Mouse (Mus musculus) liver, postnatal 0 days (tissue): ENCODE data around the gene Gtf2f1. TPM values are rescaled to one million over a fixed set of nuclear protein-coding genes. Genes with fewer than 3 reads are reported as not detected.
A peak's percentile ranks its signal among the peaks of the same experiment; 100 is the strongest.

Experiments used
- ATAC-seq: fragments of 200-750 bp; cut with Nextera tagmentation; 2 replicates; pipeline ENCODE4 v1.8.0; 2017; ENCODE audit warnings: mild to moderate bottlenecking, moderate library complexity
- DNase-seq: peaks from one replicate; pipeline ENCODE4 v3.0.0-alpha.2; 2016
- H3K27ac ChIP-seq: fragments of 300-500 bp; sonication (generic); 2 replicates; pipeline ENCODE4 v1.5.1; 2014; ENCODE audit warnings: antibody characterized with exemption, moderate library complexity, mild to moderate bottlenecking, low read depth
- H3K27me3 ChIP-seq: fragments of 300-500 bp; sonication (generic); 2 replicates; pipeline ENCODE4 v1.6.1; 2014; ENCODE audit warnings: low read length, control low read depth, mixed read lengths; ENCODE audit not compliant: insufficient read depth
- H3K36me3 ChIP-seq: fragments of 300-500 bp; sonication (generic); replicated peaks from 2 replicates; pipeline ENCODE4 v1.6.1; 2014; ENCODE audit warnings: mild to moderate bottlenecking, control low read depth, low read length, moderate library complexity, mixed read lengths; ENCODE audit not compliant: insufficient read depth
- H3K4me1 ChIP-seq: fragments of 300-500 bp; sonication (generic); 2 replicates; pipeline ENCODE4 v1.6.1; 2014; ENCODE audit warnings: antibody characterized with exemption, mild to moderate bottlenecking, control low read depth; ENCODE audit not compliant: insufficient read depth
- H3K4me2 ChIP-seq: fragments of 300-500 bp; sonication (generic); 2 replicates; pipeline ENCODE4 v1.6.1; 2014; ENCODE audit warnings: low read depth, mild to moderate bottlenecking, low read length, moderate library complexity, mixed read lengths
- H3K4me3 ChIP-seq: fragments of 300-500 bp; sonication (generic); 2 replicates; pipeline ENCODE4 v1.5.1; 2014; ENCODE audit warnings: low read depth, low read length
- H3K9ac ChIP-seq: fragments of 300-500 bp; sonication (generic); replicated peaks from 2 replicates; pipeline ENCODE4 v1.6.1; 2014; ENCODE audit warnings: mild to moderate bottlenecking, moderate library complexity
- H3K9me3 ChIP-seq: fragments of 300-500 bp; sonication (generic); 2 replicates; pipeline ENCODE4 v1.6.1; 2016; ENCODE audit warnings: mild to moderate bottlenecking, control low read depth, low read length, mixed read lengths
- CTCF ChIP-seq: sonication (generic); IDR thresholded peaks from 2 replicates; pipeline ENCODE4 v1.5.1; 2016; ENCODE audit warnings: antibody characterized with exemption, low read depth
- EP300 ChIP-seq: IDR thresholded peaks from 2 replicates; pipeline ENCODE4 v1.6.1; 2016; ENCODE audit warnings: antibody characterized with exemption, low read depth, mild to moderate bottlenecking
- WGBS: fragments of 180-500 bp; shearing (Covaris S2); extraction: QIAGEN DNeasy Blood & Tissue Kit; methylation state at CpG from one replicate; pipeline ENCODE4 v1.1.7; 2014; ENCODE audit not compliant: insufficient replicate concordance; 5-methylcytosine and 5-hydroxymethylcytosine counted together
- polyA plus RNA-seq: library from polyadenylated mRNA; unstranded; fragments of >200 nt; fragmentation: Nextera tagmentation; extraction: Ambion mirVana; gene quantifications from 2 replicates; pipeline ENCODE4 v1.2.1, GENCODE M21; 2015

Gtf2f1 gene
- polyA plus RNA-seq, 1 experiment from 2014 or later: 31.3 TPM

DNA sequence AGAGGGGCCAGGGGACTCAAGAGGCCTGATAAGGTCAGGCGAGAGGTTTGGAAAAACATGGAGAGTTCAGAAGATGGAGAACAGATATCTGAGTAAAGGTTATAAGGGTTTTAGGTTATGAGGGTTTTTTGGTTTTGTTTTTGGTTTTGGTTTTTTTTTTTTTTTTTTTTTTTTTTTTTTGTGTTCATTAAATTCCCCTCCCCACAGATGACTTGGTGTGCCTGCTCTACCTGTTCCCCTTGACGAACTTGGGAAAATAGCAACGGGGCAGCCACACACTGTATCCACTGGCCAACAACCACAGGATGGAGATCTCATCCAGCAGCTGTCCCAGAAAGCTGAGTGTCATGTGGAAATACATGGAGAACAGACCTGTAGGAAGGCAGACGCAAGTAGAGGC is 52.4 kb downstream of the Gtf2f1 start:
- Histone ChIP-seq H3K9ac (no peak overlapping the region), H3K36me3 (no peaks in the 10 kb centered on the region), H3K4me1 (peaks cover 12% of the 10 kb centered on the region), H3K27me3 (no peaks in the 10 kb centered on the region), H3K4me2 (0 out of 2 replicates have a peak overlapping the region, but pooled peaks have one; percentile 22), H3K4me3 (no peak overlapping the region), H3K9me3 (no peaks in the 10 kb centered on the region), H3K27ac (no peak overlapping the region)
- WGBS: 78% methylated on average over 4 of the region's 4 CpGs
- ATAC-seq: no peak
- no peak for TF ChIP-seq EP300
- no peak for TF ChIP-seq CTCF
- DNase-seq: no peak

DNA sequence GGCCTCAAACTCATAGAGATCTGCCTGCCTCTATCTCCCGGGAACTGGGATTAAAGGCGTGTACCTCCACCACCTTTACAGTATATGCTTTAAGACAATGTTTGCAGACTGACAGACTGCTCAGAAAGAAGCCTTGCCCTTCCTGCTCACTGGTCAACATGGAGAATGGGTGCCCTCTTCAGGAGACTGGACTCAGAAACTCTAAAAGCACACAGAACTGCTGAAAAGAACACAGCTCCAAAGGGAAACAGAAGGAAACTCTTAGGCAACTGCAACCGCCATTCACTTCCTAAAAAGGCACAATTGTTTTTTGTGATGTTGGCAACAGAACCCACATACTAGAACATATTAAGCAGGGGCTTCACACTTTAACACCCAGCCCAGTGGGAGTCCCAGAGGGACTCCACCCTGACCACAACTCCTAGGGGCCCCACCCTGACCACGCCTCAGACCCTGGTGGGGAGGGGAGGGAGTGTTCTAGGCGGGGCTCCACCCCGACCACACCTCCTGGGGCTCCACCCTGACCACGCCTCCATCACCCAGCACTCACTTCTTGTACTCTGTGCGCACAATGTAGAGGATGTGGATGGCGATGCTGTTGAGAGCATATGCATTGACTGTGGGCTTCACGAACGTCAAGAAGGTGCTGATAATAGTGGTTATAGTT is 53.2 kb downstream of the Gtf2f1 start:
- 16% methylated on average over 11 of the region's 11 CpGs for WGBS
- Histone ChIP-seq H3K9me3 (no peaks in the 10 kb centered on the region), H3K9ac (no peak overlapping the region), H3K4me3 (no peak overlapping the region), H3K36me3 (no peaks in the 10 kb centered on the region), H3K4me1 (peaks cover 12% of the 10 kb centered on the region), H3K4me2 (peak overlapping the region; percentile 22), H3K27ac (peak overlapping the region; percentile 36), H3K27me3 (no peaks in the 10 kb centered on the region)
- ATAC-seq (peak; percentile 95), DNase-seq (peak; percentile 85)
- TF ChIP-seq CTCF (peak; percentile 43), EP300 (no peak)

DNA sequence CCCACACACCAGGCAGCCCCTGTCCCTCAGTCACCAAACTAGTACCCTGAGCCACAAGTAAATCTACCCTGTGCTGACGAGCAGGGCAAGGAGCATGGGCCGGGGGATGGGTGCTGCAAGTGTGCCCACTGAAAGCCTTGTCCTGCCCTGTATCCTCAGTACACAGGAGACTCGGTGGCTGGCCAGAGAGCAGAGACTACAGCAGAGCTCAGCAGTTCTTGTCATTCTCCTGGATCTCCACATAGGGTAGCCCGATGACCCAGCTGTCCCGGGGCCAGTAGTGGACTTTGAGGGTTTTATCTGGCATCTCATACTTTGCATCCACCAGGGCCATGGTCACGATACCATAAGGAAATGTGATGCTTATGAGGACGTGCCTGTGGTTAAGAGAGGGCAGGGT is 56.2 kb downstream of the Gtf2f1 start:
- Histone ChIP-seq H3K27ac (no peak overlapping the region), H3K27me3 (no peaks in the 10 kb centered on the region), H3K36me3 (no peaks in the 10 kb centered on the region), H3K9ac (no peak overlapping the region), H3K4me1 (peaks cover 12% of the 10 kb centered on the region), H3K9me3 (no peaks in the 10 kb centered on the region), H3K4me3 (no peak overlapping the region), H3K4me2 (no peak overlapping the region)
- TF ChIP-seq CTCF: no peak
- no peak for TF ChIP-seq EP300
- 67% methylated on average over 7 of the region's 7 CpGs for WGBS
- no peak for DNase-seq
- no peak for ATAC-seq

Other genes with a start within 250 kb of the Gtf2f1 start
- gene Dus3l, start 246.5 kb downstream of the Gtf2f1 start, polyA plus RNA-seq: 9.1 TPM in 2 replicates
- gene Prr22, start 241.0 kb downstream of the Gtf2f1 start, polyA plus RNA-seq: 0.20 and 0.23 TPM in 2 replicates
- gene Rfx2, start 180.3 kb downstream of the Gtf2f1 start, polyA plus RNA-seq: 3.1 and 3.6 TPM in 2 replicates
- not detected in 2 replicates for gene Acsbg2, start 136.8 kb downstream of the Gtf2f1 start, polyA plus RNA-seq
- gene 1700061G19Rik, start 135.8 kb downstream of the Gtf2f1 start, polyA plus RNA-seq: 0.04 TPM in 1 of 2 replicates, not detected in the other
- 4.6 and 4.8 TPM in 2 replicates for gene Mllt1, start 75.9 kb downstream of the Gtf2f1 start, polyA plus RNA-seq
- gene Acer1, start 29.2 kb downstream of the Gtf2f1 start, polyA plus RNA-seq: not detected in 2 replicates
- 68.2 and 71.3 TPM in 2 replicates for gene Clpp, start 21.0 kb downstream of the Gtf2f1 start, polyA plus RNA-seq
- 22.9 and 23.9 TPM in 2 replicates for gene Alkbh7, start 13.9 kb downstream of the Gtf2f1 start, polyA plus RNA-seq
- not detected in 2 replicates for gene Pspn, start 11.3 kb downstream of the Gtf2f1 start, polyA plus RNA-seq
- 0.09 and 0.18 TPM in 2 replicates for gene Gm17949, start 181 bp upstream of the Gtf2f1 start, polyA plus RNA-seq
- gene Khsrp, start 20.2 kb upstream of the Gtf2f1 start, polyA plus RNA-seq: 14.6 and 16.6 TPM in 2 replicates
- not detected in 2 replicates for gene Slc25a41, start 30.4 kb upstream of the Gtf2f1 start, polyA plus RNA-seq
- gene Crb3, start 47.8 kb upstream of the Gtf2f1 start, polyA plus RNA-seq: 33.0 and 39.9 TPM in 2 replicates
- 12.7 and 12.8 TPM in 2 replicates for gene Slc25a23, start 48.6 kb upstream of the Gtf2f1 start, polyA plus RNA-seq
- gene Dennd1c, start 67.2 kb upstream of the Gtf2f1 start, polyA plus RNA-seq: 3.5 and 4.9 TPM in 2 replicates
- 0.23 and 0.30 TPM in 2 replicates for gene Tubb4a, start 76.5 kb upstream of the Gtf2f1 start, polyA plus RNA-seq
- gene Tnfsf9, start 94.0 kb upstream of the Gtf2f1 start, polyA plus RNA-seq: 0.21 and 0.56 TPM in 2 replicates
- not detected in 2 replicates for gene Cd70, start 138.5 kb upstream of the Gtf2f1 start, polyA plus RNA-seq
- gene Tnfsf14, start 182.9 kb upstream of the Gtf2f1 start, polyA plus RNA-seq: 1.7 and 1.9 TPM in 2 replicates
- 1,136 and 1,364 TPM in 2 replicates for gene C3, start 216.8 kb upstream of the Gtf2f1 start, polyA plus RNA-seq
- 9.0 and 9.2 TPM in 2 replicates for gene Gpr108, start 237.2 kb upstream of the Gtf2f1 start, polyA plus RNA-seq
- gene Trip10, start 238.2 kb upstream of the Gtf2f1 start, polyA plus RNA-seq: 9.3 TPM in 2 replicates